Mouse (Mus musculus) 3T3-L1 (cell line): ENCODE data around the gene Tmem151b.

Experiments
- DNase-seq: peaks from one replicate; pipeline ENCODE4 v3.0.0-alpha.2; 2015; ENCODE audit warnings: low read depth, low spot score

Gene Tmem151b

GRCm38 (mm10) chr17:45511757-45512156 is 37.7 kb downstream of the Tmem151b start:
- DNase-seq: no peak

- DNase-seq: no peak
These were observed 38.6 kb downstream of the Tmem151b start for GRCm38 (mm10) chr17:45510871-45511270.

- DNase-seq: peak; percentile 94
These were observed 42.7 kb downstream of the Tmem151b start, which contains the start of gene Aars2 for GRCm38 (mm10) chr17:45506700-45507189. Gene Aars2, plus strand, starts transcription at chr17:45506841.

GRCm38 (mm10) chr17:45505941-45506465 is 43.5 kb downstream of the Tmem151b start:
- no peak for DNase-seq

GRCm38 (mm10) chr17:45503301-45503973 is 46.0 kb downstream of the Tmem151b start:
- peak; percentile 33 for DNase-seq

DNA sequence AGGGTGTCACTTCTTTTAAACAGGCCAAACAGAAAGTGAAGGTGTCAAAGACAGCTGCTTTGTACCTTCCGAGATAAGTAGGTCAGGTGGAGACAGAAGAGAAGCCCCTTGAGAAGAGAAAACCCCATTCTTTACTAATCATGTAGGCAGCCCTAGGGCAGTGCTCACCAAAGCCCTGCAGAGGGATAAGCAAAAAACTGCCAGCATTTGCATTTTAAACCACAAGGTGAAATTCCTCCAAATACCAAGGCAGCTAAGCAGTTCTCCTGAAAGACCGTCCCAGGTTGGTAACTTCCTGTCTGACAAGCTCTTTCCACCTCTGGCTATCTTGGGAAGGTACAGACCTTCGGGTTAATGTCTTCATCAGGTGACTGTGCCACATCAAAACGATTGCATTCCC is 47.2 kb downstream of the Tmem151b start:
- DNase-seq: no peak

DNA sequence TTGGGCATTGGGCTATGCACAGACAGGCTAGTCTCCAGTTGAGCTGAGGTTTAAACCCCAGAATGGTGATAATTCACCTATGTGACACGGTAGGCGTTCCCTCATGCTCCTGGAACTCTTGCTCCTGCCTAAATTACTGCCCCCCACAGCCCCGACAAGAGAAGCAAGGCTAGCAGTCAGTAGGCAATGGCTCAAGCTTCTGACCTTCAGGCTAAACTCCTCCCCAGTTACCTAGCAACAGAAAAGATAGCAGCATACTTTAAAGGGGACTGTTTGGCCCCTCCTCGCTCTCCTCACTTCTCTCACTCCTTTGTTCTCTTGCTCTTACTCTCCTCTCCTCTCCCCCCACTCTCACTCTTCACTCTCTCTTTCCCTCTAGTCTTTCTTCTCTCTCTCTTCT is 48.5 kb downstream of the Tmem151b start:
- no peak for DNase-seq

DNA sequence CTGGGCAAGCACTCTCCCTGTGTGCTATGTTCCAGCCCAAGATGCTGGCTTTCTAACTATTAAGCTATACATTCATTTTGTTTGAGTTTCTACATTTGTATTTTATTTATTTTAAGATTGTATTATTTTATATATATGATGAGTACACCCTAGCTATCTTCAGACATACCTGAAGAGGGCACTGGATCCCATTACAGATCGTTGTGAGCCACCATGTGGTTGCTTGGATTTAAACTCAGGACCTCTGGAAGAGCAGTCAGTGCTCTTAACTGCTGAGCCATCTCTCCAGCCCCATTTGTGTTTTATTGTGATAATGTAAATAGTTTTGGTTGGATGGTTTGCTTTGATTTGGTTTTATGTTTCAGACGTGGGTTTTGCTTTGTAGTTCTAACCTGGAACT is 50.0 kb downstream of the Tmem151b start:
- DNase-seq: no peak

DNA sequence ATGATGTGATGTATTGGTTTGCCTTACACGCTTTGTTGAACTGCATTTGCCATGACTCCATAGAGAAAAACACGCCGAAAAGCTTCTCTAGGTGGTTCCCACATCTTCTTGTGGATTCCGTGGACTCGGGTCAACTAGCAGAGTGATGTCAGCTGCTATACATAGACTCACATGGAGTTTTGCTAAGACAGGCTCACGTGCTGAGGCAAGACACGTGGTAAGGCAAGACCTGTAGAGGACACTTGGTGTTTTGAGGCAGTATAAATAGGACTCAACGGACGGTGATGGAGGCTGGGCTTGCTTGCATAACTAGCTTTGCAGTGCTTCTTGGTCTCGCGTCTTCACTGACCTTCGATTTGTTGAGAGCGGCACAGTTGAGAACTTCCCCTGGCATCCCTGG is 51.1 kb downstream of the Tmem151b start:
- no peak for DNase-seq

GRCm38 (mm10) chr17:45495398-45495797 is 54.1 kb downstream of the Tmem151b start:
- DNase-seq: no peak
